Mouse (Mus musculus) myocyte (in vitro differentiated cells): Measurements from ENCODE around the gene Zbtb40.

Experiments
- CEBPB ChIP-seq: IDR thresholded peaks from 2 replicates; pipeline ENCODE4 v1.6.1; 2011; ENCODE audit warnings: mild to moderate bottlenecking, moderate library complexity; ENCODE audit not compliant: poor library complexity, insufficient read depth, severe bottlenecking
- MYOG ChIP-seq, 3 experiments: IDR thresholded peaks; one replicate each; pipeline ENCODE4 v1.6.1; 2011; ENCODE audit warnings: control low read depth in 2 of 3, low read depth in 2 of 3, mild to moderate bottlenecking in 2 of 3; ENCODE audit not compliant: insufficient read length in 2 of 3, control insufficient read depth in 1 of 3, insufficient read depth in 1 of 3
- POLR2A ChIP-seq: IDR thresholded peaks from one replicate; pipeline ENCODE4 v1.6.1; 2011; ENCODE audit warnings: low read depth, mild to moderate bottlenecking, control low read depth, moderate library complexity; ENCODE audit not compliant: insufficient read length
- REST ChIP-seq: IDR thresholded peaks from one replicate; pipeline ENCODE4 v1.6.1; 2011; ENCODE audit warnings: mild to moderate bottlenecking, control low read depth, moderate library complexity; ENCODE audit not compliant: insufficient read depth, insufficient read length

DNA sequence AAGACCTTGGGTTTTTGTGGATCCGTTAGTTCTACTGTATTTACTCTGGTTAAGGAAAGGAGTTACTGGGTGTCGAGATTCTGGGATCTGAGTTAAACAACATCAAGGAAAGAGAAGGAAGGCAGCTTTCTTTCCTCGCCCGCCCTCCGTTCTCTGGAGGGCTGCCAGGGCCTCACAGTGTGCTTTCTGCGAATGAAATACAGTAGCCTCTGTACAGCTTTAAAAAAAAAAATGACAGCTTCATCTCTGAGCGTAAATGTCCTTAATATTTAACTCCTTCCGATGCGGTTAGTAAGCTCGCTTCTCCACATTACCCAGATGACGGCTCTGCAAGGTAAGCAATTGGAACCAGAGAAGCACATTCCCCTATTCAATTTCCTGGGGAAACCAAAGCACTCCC is 4.8 kb downstream of the Zbtb40 start:
- TF ChIP-seq POLR2A (no peak), REST (no peak), MYOG (IDR thresholded peaks at IDR 0.05; ENCODE audit: control insufficient read depth in 1 of 3, insufficient read depth in 1 of 3, insufficient read length in 2 of 3, low read depth in 2 of 3) (no peak), CEBPB (no peak)
